Mouse (Mus musculus): ENCODE results near the gene Arf3. TPM values are rescaled to one million over a fixed set of nuclear protein-coding genes. Genes with fewer than 3 reads are reported as not detected.

Arf3 gene
- polyA plus RNA-seq, 2 experiments = 6.6 to 16.4 TPM

- Histone ChIP-seq H3K36me3 (replicated peaks; ENCODE audit: control insufficient read depth, insufficient read depth, low read depth) (no peaks in the 10 kb centered on the region), H3K27me3 (ENCODE audit: control insufficient read depth, insufficient read depth, low read length) (no peaks in the 10 kb centered on the region), H3K27ac (no peak overlapping the region), H3K9ac (replicated peaks) (no peak overlapping the region), H3K4me3 (ENCODE audit: insufficient read depth in 1 of 2, low read depth in 2 of 2, low read length in 2 of 2) (no peak overlapping the region), H3K4me1 (replicated peaks; ENCODE audit: control insufficient read depth in 2 of 2, insufficient read depth in 2 of 2, low read length in 1 of 2) (no peaks in the 10 kb centered on the region; a peak in 1 of 4 replicates), H3K4me2 (ENCODE audit: low read depth) (no peak overlapping the region), H3K9me3 (ENCODE audit: control insufficient read depth, low read length) (no peaks in the 10 kb centered on the region)
- TF ChIP-seq EP300 (IDR thresholded peaks at IDR 0.05; ENCODE audit: low read depth) = no peak
- ATAC-seq (ENCODE audit: insufficient read depth) (no peak), DNase-seq (ENCODE audit: low read depth in 3 of 3, low spot score in 3 of 3) (no peak)
- WGBS (ENCODE audit: insufficient replicate concordance) = 68% methylated on average over 8 of the region's 8 CpGs
Measured at GRCm38 (mm10) chr15:98742766-98743428, 20.1 kb downstream of the Arf3 start.

- Histone ChIP-seq H3K9me3 (ENCODE audit: control insufficient read depth, low read length) (no peaks in the 10 kb centered on the region), H3K27me3 (ENCODE audit: control insufficient read depth, insufficient read depth, low read length) (no peaks in the 10 kb centered on the region), H3K9ac (replicated peaks) (no peak overlapping the region), H3K4me3 (ENCODE audit: insufficient read depth in 1 of 2, low read depth in 2 of 2, low read length in 2 of 2) (no peak overlapping the region), H3K36me3 (replicated peaks; ENCODE audit: control insufficient read depth, insufficient read depth, low read depth) (no peaks in the 10 kb centered on the region), H3K4me1 (replicated peaks; ENCODE audit: control insufficient read depth in 2 of 2, insufficient read depth in 2 of 2, low read length in 1 of 2) (no peaks in the 10 kb centered on the region; a peak in 1 of 4 replicates), H3K27ac (no peak overlapping the region), H3K4me2 (ENCODE audit: low read depth) (no peak overlapping the region)
- no peak for DNase-seq (ENCODE audit: low read depth in 3 of 3, low spot score in 3 of 3)
- no peak for TF ChIP-seq CTCF (IDR thresholded peaks at IDR 0.05; ENCODE audit: low read depth)
- TF ChIP-seq EP300 (IDR thresholded peaks at IDR 0.05; ENCODE audit: low read depth) = no peak
- ATAC-seq (ENCODE audit: insufficient read depth) = no peak
- 76% methylated on average over 8 of the region's 8 CpGs for WGBS (ENCODE audit: insufficient replicate concordance)
Measured at GRCm38 (mm10) chr15:98740219-98740618, 22.8 kb downstream of the Arf3 start.

GRCm38 (mm10) chr15:98738796-98739195, 24.2 kb downstream of the Arf3 start:
- TF ChIP-seq EP300 (IDR thresholded peaks at IDR 0.05; ENCODE audit: low read depth) (no peak), CTCF (IDR thresholded peaks at IDR 0.05; ENCODE audit: low read depth) (peak; percentile 57)
- Histone ChIP-seq H3K36me3 (replicated peaks; ENCODE audit: control insufficient read depth, insufficient read depth, low read depth) (no peaks in the 10 kb centered on the region), H3K4me2 (ENCODE audit: low read depth) (no peak overlapping the region), H3K27me3 (ENCODE audit: control insufficient read depth, insufficient read depth, low read length) (no peaks in the 10 kb centered on the region), H3K9me3 (ENCODE audit: control insufficient read depth, low read length) (no peaks in the 10 kb centered on the region), H3K9ac (replicated peaks) (no peak overlapping the region), H3K4me1 (replicated peaks; ENCODE audit: control insufficient read depth in 2 of 2, insufficient read depth in 2 of 2, low read length in 1 of 2) (peaks cover 0 to 4% of the 10 kb centered on the region in 2 experiments; a peak in 2 of 4 replicates), H3K4me3 (ENCODE audit: insufficient read depth in 1 of 2, low read depth in 2 of 2, low read length in 2 of 2) (no peak overlapping the region), H3K27ac (no peak overlapping the region)
- ATAC-seq (ENCODE audit: insufficient read depth) (peak; percentile 29; the same call in 1 of the 2 replicates), DNase-seq (ENCODE audit: low read depth in 3 of 3, low spot score in 3 of 3) (no peak)
- WGBS (ENCODE audit: insufficient replicate concordance) = 49% methylated on average over 4 of the region's 4 CpGs

- H3K27me3 ChIP-seq (ENCODE audit: control insufficient read depth, insufficient read depth, low read length) = no peaks in the 10 kb centered on the region
- no peaks in the 10 kb centered on the region for H3K36me3 ChIP-seq (replicated peaks; ENCODE audit: control insufficient read depth, insufficient read depth, low read depth)
- no peak overlapping the region for H3K4me2 ChIP-seq (ENCODE audit: low read depth)
- H3K9ac ChIP-seq (replicated peaks) = no peak overlapping the region
- no peak overlapping the region for H3K27ac ChIP-seq
- peak; percentile 41 for ATAC-seq (ENCODE audit: insufficient read depth)
- no peak overlapping the region for H3K4me3 ChIP-seq (ENCODE audit: insufficient read depth in 1 of 2, low read depth in 2 of 2, low read length in 2 of 2)
- no peak for DNase-seq (ENCODE audit: low read depth in 3 of 3, low spot score in 3 of 3)
- peak; percentile 63 for TF ChIP-seq CTCF (IDR thresholded peaks at IDR 0.05; ENCODE audit: low read depth)
- no peak for TF ChIP-seq EP300 (IDR thresholded peaks at IDR 0.05; ENCODE audit: low read depth)
- H3K9me3 ChIP-seq (ENCODE audit: control insufficient read depth, low read length) = no peaks in the 10 kb centered on the region
- H3K4me1 ChIP-seq (replicated peaks; ENCODE audit: control insufficient read depth in 2 of 2, insufficient read depth in 2 of 2, low read length in 1 of 2) = peaks cover 6 to 12% of the 10 kb centered on the region in 2 experiments; a peak in 3 of 4 replicates
Measured at GRCm38 (mm10) chr15:98737881-98738280, 25.1 kb downstream of the Arf3 start.

GRCm38 (mm10) chr15:98736521-98736920, 26.5 kb downstream of the Arf3 start:
- H3K9ac ChIP-seq (replicated peaks) = no peak overlapping the region
- H3K4me3 ChIP-seq (ENCODE audit: insufficient read depth in 1 of 2, low read depth in 2 of 2, low read length in 2 of 2) = no peak overlapping the region
- H3K27me3 ChIP-seq (ENCODE audit: control insufficient read depth, insufficient read depth, low read length) = no peaks in the 10 kb centered on the region
- H3K9me3 ChIP-seq (ENCODE audit: control insufficient read depth, low read length) = no peaks in the 10 kb centered on the region
- H3K27ac ChIP-seq = no peak overlapping the region
- ATAC-seq (ENCODE audit: insufficient read depth) (no peak), DNase-seq (ENCODE audit: low read depth in 3 of 3, low spot score in 3 of 3) (no peak)
- TF ChIP-seq CTCF (IDR thresholded peaks at IDR 0.05; ENCODE audit: low read depth) (no peak), EP300 (IDR thresholded peaks at IDR 0.05; ENCODE audit: low read depth) (no peak)
- H3K36me3 ChIP-seq (replicated peaks; ENCODE audit: control insufficient read depth, insufficient read depth, low read depth) = no peaks in the 10 kb centered on the region
- H3K4me1 ChIP-seq (replicated peaks; ENCODE audit: control insufficient read depth in 2 of 2, insufficient read depth in 2 of 2, low read length in 1 of 2) = peaks cover 6 to 16% of the 10 kb centered on the region in 2 experiments; a peak in 3 of 4 replicates
- H3K4me2 ChIP-seq (ENCODE audit: low read depth) = no peak overlapping the region
- WGBS (ENCODE audit: insufficient replicate concordance) = 74% methylated on average over 10 of the region's 10 CpGs
